Mouse (Mus musculus) T-helper 2 cell (primary cell): Measurements from ENCODE around the gene Golga2.

ENCODE experiments used
- in situ Hi-C: fragments of 300-600 bp; cut with MboI, MseI; formaldehyde crosslinking; loops from one replicate; pipeline ENCODE4 v1.15.1; 2025; ENCODE audit warnings: high pct_unique_total_duplicates

Gene Golga2

DNA sequence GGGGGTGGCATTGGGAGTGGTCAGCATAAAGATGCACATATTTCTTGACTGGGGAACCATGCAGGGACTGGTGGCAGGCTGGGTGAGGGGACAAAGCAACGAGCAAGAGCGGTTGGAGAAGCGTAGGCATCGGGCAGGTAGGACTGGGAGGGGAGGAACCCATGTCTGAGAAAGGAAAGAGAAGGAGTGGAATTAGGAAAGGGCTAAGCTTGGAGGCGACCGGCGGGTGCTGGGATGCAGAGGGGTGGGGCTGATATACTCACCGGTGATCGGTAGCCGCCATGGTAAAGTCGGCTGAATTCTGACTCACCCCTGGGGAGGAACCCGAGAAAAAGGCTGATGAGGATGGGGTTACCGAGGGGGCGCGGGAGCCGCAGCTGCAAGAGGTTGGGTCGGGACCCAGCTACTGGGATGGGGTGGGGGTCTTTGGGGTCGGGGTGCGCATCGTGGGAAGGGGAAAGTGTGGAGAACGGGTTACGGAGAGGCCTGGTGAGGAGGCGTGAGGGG is at the start of gene Golga2:
Gene Golga2 (plus strand): TSS at position 51 of the 507 bp plus-strand sequence.
- in situ Hi-C loops, result no loop called here

DNA sequence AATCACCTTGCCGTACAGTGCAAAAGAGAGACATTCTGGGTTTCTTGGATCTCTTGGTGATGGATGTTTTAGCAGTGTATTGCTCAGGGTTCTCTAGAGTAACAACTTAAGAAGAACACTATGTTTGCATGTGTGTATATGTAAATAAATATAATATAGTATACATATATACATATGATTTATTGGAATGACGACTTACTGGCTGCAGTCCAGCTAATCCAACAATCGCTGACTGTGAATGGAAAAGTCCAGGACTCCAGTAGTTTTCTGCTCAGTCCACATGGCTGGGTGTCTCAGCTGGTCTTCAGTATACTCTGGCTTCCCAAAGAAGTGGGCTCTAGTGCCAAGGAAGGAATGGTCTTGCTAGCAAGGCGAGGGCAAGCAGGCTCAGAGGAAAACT is 49.6 kb upstream of the Golga2 start:
- in situ Hi-C loops, result no loop called here

DNA sequence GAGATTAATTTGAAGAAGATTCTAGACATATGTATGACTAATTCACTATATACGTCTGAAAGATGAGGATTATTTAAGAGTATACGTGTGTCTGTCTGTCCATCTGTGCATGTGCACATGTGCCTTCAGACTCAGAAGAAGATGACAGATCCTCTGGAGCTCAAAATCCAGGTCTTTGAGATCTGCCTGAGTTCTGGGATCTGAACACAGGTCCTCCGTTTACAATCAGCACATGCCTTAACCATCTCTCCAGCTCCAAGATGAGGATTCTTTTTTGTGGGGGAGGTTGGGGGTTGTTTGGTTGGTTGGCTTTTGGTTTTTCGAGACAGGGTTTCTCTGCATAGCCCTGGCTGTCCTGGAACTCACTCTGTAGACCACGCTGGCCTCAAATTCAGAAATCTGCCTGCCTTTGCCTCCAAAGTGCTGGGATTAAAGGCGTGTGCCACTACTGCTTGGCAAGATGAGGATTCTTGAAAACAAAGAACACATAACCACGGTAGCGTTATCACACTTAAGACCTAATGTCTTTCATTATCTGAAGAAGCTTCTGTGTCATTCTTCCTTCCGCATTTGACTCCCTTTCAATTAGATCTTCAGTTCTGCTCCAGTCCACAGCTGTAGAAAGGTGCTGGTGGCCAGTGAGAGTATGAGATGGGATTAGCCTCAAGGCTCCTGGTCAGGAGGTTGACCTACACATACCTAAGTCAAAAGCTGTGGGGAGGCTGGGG is 48.3 kb upstream of the Golga2 start:
- in situ Hi-C loops, result no loop called here

DNA sequence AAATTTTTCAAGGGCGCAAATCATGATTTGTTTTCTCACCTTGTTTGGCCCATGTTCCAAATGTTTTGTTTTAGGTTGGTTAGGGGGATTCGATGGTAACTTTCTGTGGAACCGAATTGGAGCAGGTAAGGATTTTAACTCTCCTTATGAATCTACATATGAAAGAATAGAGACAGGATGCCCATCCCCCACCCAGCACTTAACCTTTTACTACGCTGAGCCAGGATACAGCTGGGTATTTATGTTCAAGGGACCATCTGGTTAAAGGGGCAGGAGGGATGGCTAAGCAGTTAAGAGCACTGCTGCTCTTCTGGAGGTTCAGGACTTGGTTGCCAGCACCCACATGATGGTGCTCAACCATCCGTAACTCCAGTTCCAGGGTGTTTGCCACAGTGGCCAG is 46.6 kb upstream of the Golga2 start:
- in situ Hi-C loops, result no loop called here

DNA sequence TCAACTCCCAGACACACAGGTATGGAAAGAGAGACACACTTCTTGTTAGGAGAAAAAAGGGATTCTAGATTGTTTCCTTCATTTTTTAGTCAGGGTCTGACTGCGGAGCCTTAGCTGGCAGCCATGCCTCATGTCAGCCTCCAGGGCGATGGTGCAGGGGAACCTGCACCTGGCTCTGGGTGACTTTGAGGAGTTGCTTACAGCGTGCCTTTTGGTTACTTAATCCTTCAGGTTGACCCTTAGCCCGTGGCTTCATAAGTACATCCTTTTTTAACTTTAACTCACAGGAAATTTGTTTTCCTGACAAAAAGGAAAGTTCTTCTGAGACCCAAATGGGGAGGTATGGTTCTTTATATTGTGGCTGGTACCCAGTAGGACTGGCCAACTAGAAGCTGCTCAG is 44.2 kb upstream of the Golga2 start:
- in situ Hi-C loops, result no loop called here

DNA sequence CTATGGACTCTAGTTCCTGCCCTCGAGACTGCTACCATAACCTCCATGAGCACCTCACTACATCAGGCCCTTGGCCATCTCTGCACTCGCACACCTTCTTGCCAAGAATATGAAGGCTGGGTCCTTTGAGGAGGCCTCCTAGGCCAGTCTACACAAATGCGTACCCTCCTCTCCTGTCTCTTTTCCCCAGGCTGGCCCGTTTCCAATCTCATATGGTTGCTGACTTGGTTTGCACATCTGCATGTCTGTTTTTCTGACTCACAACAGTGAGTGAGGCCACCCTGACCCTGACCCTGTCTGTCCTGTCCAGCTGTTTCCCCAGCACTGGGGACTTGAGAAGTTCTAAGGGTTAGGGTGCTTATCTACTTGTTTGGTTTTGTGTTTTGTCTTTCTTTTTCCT is 40.4 kb upstream of the Golga2 start:
- in situ Hi-C loops, result no loop called here

DNA sequence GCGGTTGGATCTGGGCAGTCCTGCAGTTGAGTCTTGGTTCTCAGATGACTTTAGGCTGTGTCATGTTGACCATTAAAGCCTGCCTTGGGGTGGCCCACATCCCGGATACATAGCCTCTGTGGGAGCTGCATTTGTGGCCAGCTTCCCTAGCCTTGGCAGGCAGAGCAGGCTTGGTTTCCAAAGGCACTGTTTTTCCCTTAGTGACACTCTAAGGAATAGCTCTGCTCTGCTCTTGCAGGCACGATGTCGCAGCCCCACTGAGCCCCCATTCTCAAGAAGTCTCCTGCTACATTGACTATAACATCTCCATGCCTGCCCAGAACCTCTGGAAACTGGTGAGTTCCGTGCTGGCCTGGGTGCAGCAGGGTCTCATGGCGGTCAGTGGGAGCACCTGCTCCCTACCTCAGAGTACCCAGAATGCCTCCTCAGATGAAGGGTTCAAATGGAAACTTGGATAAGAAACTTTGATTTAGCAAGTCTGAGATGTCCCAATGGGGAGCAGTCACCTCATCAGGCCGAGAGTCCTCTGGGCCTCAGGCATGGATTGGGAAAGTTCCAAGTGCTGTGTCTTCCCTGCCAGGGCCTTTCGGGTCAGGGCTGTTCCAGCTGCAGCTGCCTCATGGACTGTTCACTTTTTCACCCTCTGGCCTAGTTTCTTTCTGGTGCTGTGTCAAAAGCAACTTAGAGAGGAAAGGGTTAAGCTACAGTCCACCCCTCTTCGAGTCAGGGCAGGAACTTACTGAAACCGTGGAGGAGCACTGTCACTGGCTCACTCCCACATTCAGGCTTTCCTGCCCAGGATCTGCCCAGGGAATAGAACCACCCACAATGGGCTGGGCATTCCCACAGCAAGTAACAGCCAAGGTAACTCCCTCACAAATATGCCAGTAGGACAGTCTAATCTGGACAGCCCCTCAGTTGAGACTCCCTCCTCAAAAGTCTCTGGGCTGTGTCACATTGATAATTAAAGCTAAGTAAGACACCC is 38.5 kb upstream of the Golga2 start:
- in situ Hi-C loops, result no loop called here

DNA sequence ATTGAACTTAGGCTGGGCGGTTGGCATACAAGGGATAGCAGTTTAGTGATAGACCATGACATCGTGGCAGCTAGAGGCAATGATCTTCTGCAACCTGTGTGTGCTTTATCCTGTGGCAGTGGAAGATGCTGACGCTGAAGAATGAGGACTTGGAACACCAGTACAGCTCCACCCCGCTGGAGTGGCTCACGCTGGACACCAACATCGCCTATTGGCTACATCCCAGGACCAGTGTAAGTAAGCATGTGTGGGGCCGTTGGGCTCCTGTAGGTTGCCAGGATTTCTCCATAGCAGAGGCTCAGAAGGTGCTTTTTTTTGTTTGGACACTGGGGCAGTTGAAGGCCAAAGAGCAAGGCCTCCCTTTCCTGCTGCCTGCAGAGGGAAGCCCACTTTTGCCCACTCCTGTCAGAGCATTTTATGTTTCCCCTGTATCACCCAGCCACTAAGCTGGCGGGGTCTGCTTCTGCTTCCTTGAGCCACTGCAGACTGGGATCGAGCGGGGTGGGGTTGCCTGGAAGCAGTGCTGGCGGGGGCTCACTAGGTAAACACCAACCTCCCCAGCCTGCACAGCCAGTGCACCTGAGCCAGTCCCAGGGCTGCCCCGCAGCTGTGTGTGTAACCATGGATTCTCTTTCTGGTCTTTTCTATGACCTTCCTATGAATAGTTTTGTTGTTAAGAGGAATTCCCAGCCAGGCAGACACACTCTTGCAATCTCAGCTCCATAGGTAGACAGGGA is 35.2 kb upstream of the Golga2 start:
- in situ Hi-C loops, result no loop called here

DNA sequence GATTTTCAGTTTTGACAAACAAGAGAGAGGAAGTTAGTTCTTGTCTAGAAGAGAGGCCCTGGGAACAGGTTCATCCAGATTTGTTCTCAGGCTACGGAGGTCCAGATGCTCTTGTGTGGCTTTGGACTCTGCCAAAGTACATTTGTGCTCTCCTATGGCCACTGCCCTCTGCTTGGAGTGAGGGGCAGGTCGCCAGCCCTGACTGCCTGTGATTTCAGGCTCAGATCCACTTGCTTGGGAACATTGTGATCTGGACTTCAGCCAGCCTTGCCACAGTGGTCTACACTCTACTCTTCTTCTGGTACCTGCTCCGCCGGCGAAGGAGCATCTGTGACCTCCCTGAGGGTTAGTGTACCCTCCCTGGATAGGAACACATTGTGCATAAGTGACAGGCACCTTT is 34.5 kb upstream of the Golga2 start:
- in situ Hi-C loops, result no loop called here

DNA sequence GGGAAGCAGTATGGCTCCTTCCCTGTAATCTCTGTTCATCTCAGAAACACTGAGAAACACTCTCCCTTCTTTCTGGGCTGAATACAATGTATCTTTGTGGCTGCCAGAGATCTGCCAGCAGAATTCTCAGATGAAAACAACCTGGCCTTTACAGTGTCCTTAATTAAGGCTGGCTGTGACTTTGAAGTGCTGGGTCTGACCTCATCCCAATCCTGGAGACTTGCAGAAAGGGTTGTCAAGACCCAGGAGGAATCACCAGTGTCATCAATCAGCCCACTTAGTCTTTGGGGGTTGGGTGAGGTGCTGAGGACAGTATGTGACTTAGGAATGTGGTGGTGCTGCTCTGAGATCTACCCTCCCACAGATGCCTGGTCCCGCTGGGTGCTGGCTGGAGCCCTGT is 33.8 kb upstream of the Golga2 start:
- in situ Hi-C loops, result no loop called here

DNA sequence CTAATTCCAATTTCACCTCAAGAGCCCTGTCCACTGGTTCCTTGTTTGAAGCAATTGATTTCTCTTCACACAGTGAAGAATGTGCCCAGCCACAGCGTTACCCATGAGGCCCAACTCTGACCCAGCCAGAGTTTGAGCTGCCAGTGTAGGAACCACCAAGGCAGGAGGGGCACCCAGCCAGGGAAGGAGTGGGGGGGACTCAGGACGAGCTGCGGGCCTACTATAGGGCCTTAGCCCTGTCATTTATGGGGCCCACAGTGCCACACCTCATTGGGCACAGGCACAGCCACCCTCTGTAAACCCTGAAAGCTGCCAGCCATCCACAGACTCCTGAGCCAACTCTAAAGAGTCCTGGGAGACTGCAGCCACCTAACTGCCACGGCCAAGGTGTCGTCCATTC is 32.6 kb upstream of the Golga2 start:
- in situ Hi-C loops, result no loop called here

DNA sequence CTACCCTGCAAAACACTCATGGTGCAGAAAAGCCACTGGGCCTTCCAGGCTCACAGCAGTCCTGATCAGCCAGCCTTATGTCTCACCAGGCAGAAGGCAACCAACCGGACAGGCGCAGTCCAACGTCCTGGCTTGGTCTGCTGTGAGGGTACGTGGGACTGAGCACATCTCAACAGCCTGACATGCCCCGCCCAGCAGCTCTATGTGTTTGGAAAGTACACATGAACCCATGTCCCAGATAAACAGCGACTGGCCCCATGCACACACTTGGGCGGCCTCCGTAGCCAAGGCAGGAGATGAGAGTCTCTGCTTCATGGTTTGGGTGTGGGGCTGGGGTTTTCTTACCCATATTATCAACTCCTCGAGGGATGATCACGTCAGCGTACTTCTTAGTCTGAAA is 30.9 kb upstream of the Golga2 start:
- in situ Hi-C loops, result no loop called here

DNA sequence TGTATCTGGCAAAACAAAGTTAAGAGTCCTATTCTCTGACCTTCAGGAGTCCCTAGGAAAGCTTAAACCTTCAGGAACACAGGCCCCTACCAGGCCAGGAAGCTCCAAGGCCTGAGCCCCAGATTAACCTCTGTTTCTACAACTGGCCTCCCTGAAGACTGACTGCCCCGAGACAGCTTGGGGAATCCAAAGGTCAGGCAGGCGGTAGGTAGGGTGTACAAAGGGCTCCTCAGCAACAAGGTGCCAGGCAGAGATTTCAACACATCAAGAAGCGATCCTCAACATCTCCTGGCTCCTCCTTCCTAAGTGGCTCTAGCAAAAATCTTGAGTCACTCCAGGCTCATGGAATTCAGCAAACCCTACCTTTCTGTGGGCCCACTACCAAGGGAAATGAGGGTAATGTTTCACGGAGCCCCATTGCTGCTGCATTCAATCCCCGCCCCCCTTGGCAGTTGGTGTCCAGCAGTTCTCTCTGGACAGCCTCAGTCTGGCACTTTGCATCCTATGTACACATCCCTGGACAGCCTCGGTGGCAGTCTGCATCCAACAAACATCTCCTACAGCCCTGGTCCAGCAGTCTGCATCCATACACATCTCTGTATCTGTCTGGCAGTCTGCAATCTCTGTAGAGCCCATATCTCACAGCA is 28.2 kb upstream of the Golga2 start:
- in situ Hi-C loops, result no loop called here

DNA sequence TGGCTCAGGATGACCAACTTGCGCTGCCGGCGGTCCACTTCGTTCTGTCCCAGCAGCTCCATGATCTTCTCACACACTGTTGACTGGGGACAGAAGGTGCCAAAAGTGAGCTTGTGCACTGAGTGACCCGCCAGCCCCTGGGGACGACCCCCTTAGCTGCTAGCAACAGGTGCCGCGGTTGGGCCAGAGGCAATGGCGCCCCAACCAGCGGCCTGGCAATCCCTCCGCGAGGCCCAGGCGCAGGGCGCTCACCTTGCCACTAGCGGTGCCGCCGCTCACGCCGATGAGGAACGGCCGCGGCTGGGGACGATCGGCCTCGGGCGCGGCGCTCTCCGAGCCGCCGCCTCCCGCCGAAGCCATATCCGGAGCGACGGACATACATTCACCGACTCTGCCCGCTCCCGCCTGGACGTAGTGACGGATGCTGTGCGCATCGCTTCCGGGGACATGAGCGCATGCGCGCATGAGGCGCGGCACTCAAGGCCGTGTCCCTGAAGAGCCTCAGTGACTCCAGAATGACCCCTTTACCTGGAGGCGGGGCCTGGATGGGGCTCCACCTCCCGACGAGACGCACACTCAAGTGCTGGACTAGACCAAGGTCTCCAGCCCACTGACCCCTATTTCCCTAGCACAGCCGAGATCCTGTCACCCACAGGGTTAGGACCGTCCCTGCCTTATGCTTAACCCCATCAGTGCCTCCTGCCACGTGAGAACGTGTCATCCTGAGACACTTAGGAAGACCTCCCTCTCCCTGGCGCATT is 27.3 kb upstream of the Golga2 start, which contains the start of gene Uck1:
Gene Uck1 (minus strand): TSS at position 503 of the 761 bp plus-strand sequence.
- in situ Hi-C loops, result no loop called here

DNA sequence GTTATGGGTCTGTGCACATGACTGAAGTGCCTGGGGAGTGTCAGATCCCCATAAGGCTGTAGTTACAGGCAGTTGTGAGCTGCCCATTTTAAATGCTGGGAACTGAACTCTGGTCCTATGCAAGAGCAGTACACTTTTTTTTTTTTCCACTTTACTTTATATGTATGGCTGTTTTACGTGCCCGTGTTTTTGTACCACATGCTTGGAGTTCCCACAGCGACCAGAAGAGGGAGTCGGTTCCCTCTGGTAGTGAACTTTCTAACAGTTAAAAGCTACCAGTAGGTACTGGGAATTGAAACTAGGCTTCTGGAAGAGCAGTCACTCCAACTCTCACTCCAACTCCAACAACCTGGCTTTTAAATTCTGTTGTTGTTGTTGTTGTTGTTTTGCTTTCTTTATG is 26.5 kb upstream of the Golga2 start:
- in situ Hi-C loops, result no loop called here

DNA sequence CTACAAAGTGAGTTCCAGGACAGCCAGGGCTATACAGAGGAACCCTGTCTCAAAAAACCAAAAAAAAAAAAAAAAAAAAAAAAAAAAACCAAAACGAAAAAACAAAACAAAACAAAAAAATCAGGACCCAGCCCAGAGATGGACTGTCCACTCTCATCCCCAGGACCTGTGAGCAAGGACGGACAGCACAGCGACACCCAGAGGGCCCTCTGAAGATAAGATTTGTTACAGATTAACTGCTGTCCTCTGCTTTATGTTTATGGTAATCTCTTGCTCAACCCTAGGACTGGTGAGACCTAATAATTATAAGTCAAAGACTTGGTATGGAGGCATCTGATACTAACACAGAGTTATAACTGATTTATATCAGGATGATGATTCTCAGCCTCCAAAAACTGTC is 11.4 kb upstream of the Golga2 start:
- in situ Hi-C loops, result no loop called here

DNA sequence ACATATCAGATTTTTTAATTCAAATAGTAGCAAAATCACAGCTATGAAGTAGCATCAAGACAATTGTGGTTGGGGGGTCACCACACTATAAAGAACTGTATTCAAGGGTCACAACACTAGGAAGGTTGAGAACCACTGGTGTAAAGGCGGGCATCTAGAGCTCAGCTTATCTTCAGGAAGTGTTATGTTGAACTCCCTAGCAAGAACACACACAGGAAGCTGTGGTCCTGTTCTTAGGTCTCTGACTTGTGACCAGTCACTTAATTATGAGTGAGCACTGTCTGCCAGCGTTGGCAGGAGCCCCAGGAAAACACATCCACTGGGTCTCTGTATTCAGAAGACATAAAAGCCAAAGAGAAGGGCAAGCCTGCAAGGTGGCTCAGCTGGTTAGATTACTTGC is 4.9 kb upstream of the Golga2 start:
- in situ Hi-C loops, result no loop called here

DNA sequence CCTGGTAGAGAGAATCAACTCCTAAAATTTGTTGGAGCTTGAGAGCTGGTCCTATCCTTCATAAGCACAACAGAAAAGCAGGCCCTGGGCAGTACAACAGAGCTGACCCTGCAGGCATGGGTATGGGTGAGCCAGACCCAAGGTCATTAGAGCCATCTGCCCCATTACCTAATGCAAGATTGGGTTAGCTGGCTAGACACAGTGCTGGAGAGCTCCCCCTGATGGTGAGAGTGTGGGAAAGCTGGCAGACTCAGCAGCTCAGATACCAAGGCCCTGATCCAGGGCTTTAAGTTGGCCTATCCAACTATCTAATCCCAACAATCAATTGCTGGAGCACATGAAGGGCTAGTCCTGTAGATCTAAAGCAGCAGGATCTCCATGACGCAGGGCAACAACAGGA is 4.5 kb upstream of the Golga2 start:
- in situ Hi-C loops, result no loop called here

DNA sequence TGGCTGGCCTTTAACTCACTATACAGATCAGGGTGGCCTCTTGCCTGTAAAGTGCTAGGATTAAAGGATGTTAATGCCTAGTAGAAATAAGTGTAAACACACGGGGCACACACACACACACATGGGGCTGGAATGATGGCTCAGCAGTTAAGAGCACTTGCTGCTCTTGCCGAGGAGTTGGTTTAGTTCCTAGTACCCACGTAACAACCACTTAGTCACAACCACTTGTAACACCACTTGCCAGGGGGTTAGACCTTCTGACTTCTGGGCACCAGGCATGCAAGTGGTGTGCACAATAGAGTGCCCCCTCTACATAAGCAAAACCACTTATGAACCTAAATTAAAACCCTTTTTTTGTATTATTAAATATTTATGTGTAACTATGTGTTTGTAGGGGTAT is 3.2 kb upstream of the Golga2 start:
- in situ Hi-C loops, result no loop called here

DNA sequence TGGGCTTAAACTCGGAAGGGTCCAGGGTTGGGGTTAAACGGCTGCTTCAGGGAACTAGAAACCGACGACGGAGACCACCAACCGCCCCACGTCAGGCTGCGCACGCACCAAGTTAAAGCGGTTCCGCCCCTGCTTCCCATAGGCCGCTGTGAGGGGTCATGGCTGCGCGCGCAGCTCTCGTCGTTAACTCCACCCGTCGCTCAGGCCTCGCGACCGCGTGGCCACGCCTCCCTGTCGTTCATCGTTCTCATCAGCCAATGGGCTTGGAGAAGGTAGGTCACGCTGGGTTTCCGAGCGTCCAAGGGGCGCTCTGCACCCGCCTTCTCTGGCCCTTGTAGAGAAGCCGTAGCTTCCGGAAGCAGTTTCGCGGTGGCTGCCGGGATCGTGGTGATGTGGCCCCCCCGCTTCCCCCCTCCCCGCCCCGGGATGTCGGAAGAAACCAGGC is 761 bp downstream of the Golga2 start, which contains the start of gene Swi5:
Gene Swi5 (minus strand): TSS at position 153 of the 445 bp plus-strand sequence.
- in situ Hi-C loops, result no loop called here
